Mouse (Mus musculus): Measurements from ENCODE around the gene Spaca3. TPM values are rescaled to one million over a fixed set of nuclear protein-coding genes. Genes with fewer than 3 reads are reported as not detected.

The Spaca3 gene
- total RNA-seq, 2 experiments from 2014 or later, result not detected

Other genes with a start within 250 kb of the Spaca3 start
- 1 to 10 TPM; 3.0 to 3.5 TPM for gene Myo1d, start 78.3 kb upstream of the Spaca3 start, total RNA-seq (2021)
- gene Tmem98, start 48.2 kb upstream of the Spaca3 start, total RNA-seq (2021), result 1 to 10 TPM; 1.3 to 1.9 TPM

Measured in gastrocnemius, postnatal 36 days (tissue).